Mouse (Mus musculus) c-Kit-positive CD71-negative TER-119-negative erythroid progenitor cells, embryonic 14.5 days (primary cell): ENCODE data around the gene Hsd17b3.
A peak's percentile ranks its signal among the peaks of the same experiment; 100 is the strongest.

Experiments
- DNase-seq: peaks from one replicate; pipeline ENCODE4 v3.0.0-alpha.2; 2013; ENCODE audit warnings: low read depth

The Hsd17b3 gene

DNA sequence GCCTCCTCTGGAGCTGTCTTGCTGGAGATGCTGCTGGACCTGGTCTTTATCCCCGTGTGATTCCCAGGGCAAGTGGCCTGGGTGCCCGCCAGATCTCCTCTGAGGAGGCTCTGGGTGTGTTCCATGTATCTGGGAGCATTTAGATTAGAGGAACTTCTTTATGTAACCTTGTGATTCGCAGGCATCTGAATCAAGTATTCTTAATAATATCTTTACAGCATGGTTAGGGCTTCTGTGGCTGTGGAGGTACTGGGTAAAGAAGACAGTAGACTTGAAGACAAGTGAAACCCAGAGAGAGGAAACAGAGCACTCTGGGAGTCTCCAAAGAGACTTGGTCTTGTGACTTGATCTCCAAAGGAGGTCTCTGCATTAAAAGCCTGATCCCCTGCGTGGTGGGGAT is at the start of gene Hsd17b3:
TSS of gene Hsd17b3 (minus strand) at position 101 of the 400 bp plus-strand sequence.
- DNase-seq: no peak

DNA sequence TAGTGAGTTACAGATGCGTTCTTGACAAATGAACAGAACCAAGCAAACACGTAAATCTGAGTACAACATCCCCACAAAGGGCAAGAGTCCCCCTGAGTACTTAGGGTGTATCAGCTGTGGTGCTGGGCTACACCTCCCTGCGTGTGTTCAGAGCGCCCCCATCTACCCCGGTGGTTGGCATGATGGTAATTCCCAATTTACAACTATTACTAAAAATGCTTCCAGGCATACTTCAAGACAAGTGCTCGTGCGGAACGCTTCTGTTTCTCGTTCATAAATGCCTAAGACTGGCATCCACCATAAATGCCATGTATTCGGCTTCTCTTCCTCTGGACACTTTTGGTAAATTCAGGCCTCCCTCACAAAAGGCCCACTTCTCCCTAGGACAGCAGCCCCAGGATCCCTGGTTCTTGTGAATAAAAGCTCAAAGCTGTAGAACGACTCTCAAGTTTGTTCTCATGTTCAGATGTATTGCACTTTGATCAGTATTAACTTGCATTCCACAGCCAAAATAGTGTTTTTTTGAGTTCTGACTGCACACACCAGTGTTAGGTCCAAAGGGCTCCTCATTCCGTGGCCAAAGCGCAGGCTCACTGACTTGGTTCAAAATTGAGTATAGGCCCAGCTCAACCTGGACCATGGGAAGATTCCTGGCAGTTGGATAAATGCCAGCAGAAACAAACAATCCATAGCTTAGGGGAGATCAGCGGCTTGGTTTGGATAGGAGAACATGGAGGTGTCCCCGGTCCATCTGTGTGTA is 40.8 kb upstream of the Hsd17b3 start:
- DNase-seq: no peak

DNA sequence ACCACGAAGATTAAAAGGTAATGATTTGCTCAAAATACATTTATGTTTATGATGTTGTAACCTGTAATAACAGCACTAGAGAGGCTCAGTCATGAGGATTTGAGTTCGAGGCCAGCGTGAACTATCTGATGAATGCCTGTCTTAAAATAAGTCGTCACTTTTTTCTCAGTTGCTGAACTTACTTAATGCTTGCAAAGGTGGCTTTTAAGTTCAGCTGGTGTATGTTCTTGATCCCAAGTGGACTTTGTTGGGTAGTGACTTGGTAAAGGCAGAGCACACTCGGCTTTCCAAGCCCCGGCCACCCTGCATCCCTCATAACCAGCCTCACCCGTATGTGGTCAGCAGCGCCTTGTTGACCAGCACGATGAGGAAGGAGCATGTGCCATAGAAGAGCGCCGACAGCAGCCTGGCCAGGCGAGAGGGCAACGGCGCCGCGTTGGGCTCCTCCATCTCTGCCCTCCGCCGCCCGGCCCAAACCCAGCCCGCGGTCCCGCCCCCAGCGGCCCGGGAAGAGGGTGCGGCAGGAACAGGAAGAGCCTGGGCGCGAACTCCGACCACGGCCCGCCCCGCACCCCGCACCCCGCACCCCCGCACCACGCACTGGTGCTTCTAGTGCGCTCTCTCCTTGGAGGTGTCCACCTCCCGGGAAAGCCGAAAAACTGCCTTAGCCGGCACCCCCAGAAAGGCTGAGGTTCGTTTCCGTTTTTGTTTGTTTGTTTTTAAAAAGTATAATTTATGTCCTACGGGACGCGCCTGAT is 40.0 kb upstream of the Hsd17b3 start, which contains the start of gene Slc35d2:
TSS of gene Slc35d2 (minus strand) at position 511 of the 758 bp plus-strand sequence.
- DNase-seq: no peak

DNA sequence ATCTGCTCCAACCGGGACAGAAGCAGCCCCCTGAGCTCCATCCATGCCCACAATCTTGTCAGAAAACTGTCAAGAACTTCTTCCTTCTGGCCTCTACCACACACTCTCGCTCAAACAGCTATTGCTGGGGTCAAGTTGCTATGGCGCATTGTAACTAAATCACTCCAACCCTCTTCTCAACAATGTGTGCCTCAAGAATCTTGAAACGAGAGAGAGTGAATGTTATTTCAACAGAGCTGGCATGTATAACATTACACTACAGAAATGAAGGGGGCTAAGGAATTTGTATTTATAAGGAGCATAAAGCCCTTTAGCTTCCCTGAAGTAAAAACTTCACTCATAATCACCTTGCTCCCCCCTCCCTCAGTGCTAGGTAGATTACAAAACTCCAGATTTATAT is 37.3 kb upstream of the Hsd17b3 start:
- DNase-seq: no peak

DNA sequence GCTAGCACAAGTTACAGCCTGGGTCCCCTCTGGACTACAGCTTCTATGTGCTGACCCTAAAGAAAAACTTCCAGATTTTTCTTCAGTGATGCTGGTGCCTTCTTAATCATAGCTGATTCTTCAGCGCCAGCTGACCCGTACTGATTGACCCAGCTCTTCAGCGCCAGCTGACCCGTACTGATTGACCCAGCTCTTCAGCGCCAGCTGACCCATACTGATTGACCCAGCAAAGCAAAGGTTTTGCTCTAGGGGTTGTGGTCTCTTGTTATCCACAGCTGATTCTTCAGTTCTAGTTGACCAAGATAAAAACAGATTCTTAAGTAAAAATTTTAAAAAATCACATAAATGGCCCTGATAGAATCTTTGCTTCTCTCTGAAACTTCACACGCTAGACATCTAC is 35.9 kb upstream of the Hsd17b3 start:
- DNase-seq: no peak

DNA sequence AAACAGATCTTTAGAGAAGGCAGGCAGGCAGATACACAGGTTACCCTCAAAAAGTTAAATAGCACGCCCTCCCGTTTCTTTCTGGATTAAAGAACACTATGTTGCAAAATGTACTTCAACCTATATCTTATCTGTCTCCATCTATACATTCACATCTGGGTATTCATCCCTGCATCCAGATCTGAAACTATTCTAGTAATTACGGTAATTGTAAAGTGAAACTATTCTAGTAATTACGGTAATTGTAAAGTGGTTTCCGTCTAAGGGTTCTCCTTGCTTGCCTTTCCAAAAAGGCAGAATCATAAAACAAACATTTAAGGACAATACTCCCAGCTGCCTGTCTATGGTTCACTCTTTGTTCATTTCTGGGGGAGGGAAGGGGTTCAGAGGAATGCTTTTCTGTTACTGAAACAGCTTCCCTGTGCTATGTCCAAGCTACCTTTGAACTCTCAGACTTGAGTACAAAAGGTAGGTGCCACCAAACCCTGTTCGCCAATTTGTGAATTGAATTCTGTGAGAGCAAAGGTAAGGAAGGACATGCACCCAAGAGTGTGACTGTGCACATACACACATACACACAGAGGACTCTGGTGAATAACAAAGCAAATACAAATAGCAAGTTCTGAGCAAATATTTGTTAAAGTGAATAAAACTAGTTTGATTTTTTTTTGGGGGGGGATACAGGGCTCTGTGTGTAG is 34.6 kb upstream of the Hsd17b3 start:
- no peak for DNase-seq

DNA sequence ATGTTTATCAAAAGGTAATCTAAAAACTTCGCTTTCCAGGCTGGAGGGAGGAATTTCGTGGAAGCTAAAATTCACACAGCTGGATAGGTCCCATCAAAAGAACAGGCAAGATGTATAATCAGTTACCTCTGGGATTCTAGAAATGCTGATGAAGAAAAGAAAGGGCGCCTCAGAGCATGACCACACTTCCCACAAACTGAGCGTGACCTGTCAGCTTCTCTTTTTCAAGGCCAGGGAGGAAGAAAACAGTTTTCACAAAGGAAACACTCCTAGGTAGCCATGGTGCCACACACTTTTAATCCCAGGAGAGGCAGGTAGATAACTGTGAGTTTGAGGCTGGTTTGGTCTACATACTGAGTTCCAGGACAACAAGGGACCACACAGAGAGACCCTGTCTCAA is 31.7 kb upstream of the Hsd17b3 start:
- DNase-seq: no peak

DNA sequence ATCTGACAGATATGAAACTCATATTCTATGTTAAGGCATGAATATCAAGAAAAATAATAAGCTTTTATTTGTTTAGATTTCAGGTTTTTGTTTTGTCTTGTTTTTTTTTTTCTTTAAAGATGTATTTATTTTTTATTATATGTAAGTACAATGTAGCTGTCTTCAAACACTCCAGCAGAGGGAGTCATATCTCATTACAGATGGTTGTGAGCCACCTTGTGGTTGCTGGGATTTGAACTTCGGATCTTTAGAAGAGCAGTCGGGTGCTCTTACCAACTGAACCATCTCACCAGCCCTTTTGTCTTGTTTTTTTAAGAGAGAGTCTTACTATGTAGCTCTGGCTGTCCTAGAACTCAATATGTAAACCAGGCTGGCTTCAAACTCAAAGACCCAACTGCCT is 28.4 kb upstream of the Hsd17b3 start:
- DNase-seq: no peak

DNA sequence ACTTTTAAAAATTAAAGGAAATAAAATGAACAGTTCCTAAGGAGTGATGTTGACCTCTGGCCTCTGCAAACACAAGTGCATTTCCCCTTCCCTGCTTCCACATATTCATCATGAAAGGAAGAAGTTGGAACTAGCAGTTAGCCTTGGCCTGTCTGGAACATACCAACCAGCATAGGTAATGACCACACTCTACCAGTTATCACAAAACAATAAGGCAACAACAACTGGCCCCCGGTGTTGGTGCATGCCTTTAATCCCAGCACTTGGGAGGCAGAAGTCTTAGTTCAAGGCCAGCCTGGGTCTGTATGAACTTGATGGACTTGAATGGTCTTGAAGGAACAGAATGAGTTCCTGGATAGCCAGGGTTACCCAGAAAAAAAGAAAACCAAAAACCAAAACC is 21.4 kb upstream of the Hsd17b3 start:
- no peak for DNase-seq

DNA sequence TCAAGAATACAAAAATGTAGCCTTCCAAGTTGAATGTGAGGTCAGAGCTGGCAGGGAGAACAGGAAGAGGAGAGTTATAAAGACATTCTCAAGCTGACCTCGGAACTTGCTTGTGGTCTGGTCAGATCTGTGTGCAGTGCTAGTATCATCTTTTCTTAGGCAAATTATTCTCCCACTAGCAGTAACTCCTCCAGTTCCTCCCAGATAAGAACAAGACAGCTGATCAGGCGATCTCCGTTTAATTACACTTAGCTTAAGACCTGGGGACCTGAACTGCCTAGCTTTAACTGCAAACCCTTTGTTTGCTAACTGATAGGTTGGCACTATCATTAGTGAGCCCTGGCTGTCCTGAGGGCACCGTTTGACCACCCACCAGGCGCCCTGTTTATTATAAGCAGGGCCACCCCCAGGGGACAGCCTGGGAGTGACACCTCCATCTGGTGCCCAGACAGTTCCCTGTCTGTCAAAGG is 19.4 kb upstream of the Hsd17b3 start:
- no peak for DNase-seq

DNA sequence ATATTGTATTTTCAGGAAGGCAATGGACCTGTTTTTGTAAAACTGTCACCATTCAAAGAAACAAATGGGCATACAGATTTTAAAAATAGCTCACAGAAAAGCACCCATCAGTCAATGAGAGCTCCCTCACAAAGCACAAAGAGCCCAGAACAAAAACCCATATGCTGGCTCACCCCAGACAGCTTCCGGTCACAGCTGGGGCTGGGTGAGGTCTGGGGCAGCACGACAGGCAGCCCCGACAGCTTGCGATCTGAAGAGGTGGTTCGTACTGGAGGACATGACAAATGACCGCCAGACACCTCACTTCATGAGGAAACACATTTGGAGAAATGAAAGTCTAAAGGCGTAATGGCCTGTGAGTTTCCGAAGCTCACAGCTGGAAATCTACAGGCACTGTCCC is 18.5 kb upstream of the Hsd17b3 start:
- DNase-seq: no peak

DNA sequence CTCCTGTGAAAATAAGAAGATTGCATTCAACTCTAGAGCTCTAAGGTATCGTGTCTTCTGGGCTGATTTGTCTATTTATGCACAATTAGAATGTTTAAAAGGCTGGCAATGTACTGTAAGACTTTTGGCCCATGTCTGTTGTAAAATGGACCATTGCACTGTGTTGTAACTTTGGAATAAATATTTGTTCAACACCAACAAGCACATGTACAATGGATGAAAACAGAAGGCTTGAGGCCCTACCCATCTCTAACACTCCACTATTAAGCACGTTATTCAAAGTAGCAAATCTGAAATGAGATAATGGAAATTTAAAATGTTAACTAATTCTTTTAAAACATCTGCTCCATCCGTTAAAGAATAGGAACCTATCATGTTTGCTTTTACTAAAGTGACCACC is 18.1 kb upstream of the Hsd17b3 start:
- no peak for DNase-seq

DNA sequence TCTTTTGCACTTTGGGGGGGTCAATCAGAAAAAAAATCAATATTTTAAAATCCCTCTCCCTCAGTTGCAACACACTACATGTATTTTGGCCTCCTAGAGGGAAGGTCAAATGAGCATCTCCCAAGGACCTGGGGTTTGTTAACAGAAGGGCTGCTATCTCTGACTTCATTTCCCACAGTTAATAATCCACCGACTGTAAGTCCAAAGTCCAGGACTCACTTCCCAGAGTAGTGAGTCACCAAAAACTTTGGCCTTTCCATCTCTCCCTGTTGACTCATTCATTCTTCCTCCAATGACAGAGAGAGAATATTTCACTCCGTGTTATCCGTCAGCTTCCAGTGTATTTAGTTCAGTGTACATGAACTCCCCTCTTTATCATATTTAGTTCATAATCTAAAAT is 16.7 kb upstream of the Hsd17b3 start:
- no peak for DNase-seq

DNA sequence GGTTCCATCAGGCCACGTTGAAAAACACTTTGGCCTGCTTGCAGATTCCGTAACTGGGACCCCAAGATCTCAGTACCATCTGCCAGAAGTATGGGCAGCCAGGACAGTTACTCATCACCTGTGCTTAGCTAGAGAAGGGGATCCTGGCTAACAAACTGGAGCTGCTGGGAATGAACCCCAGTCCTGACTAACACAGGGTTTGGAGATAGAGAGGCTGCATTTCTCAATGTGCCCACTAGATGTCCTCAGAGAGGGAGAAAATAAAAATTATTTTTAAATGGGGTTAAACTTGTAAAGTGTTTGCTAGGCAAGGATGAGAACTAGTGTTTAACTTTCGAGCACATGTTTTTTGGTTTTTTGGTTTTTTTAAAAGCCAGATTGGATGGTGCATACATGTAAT is 11.2 kb upstream of the Hsd17b3 start:
- DNase-seq: peak; percentile 30

DNA sequence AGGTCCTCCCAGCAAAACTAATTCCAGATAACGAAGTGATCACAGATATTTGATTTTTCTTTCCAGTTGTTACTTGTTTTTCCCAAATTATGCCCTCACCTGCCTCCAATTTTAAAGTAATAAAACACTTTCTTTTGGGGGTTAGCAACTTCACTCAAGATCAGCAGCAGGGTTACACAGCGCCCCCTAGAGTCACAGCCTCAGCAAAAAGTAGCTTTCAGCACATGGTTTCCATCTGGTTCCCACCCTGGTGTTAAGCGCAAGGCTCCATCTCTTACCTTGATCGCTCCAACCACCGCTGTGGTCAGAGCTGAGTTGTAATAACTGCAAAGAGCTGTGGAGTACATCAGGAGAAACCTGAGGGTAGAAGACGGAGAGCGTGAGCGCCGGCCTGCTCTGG is 10.0 kb upstream of the Hsd17b3 start:
- DNase-seq: peak; percentile 41

DNA sequence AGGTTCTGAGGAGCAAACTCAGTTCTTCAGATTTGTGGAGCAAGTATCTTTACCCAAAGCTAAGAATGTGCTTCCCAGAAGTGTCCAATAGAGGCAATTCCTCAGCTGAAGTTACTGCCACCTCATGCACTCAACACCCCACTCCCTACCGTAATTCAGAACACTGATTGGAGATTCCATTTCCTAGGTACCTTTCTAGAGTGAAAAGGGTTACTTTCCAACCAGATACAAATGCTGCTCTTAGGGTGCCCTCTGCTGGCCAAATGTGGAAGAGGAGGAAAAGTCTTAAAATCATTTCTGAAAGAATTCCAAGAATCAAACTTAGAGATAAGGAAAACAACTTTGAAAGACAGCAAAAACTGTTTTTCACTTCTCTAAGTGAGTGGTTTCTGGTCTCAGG is 4.3 kb upstream of the Hsd17b3 start:
- DNase-seq: peak; percentile 62

DNA sequence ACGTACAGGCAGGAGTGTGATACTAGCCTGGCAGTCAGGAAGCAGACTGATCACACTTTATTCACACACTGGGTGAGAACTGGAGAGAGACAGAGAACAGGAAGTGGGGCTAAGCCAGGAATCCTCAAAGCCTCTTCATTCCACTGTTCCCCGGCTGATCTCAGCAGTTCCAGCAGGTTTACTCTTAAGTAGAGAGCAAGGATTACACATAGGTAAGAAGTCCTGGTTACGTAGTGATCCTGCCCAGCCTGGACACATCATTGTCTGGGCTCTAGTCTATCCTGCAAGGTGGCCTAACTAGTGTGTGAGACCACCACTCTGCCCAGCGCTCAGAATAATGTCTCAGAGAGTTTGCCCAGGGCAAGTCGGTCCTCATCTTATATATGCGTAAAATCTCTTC is 3.7 kb upstream of the Hsd17b3 start:
- DNase-seq: no peak

DNA sequence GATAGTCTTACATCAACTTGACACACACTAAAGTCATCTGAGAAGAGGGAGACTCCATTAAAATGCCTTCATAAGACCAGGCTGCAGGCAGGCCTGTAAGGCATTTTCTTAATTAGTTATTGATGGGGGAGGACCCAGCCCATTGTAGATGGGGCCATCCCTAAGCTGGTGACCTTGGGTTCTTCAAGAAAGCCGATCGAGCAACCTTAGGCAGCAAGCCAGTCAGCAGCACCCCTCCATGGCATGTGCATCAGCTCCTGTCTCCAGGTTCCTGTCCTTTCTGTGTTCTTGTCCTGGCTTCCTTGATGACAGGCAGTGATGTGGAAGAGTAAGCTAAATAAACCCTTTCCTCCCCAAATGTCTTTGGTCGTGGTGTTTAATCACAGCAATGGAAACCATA is 3.1 kb upstream of the Hsd17b3 start:
- no peak for DNase-seq

DNA sequence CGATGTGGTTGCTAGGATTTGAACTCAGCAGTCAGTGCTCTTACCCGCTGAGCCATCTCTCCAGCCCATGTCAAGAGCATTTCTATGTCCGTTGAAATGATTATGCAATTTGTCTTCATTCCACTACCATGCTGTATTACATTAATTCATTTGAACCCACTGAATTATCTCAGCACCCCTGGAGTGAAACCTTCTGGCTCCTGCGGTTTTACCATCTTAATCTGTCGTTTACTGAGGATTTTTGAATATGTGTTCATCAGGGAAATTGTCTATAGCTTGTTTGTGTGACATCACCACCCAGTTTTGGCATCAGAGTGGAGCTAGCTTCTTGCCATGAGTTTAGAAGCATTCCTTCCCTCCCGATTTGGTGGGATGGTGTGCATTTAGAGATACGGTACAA is 2.0 kb upstream of the Hsd17b3 start:
- DNase-seq: no peak

DNA sequence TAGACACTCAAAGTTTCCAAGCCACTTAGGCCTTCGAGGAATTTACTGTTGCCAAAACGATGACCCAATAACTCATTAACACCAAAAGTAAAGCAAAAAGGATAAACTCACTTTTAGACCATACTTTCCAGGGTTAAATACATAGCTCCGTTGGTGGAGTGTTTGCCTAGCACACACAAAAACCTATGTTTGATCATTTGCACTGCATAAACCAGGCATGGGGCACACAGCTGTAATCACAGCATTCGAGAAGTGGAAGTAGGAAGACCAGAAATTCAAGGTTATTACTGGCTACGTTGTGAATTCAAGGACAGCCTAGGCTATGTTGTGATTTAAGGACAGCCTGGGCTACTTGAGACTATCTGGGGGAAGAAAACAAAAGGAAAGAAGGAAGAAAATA is 1.2 kb upstream of the Hsd17b3 start:
- no peak for DNase-seq

DNA sequence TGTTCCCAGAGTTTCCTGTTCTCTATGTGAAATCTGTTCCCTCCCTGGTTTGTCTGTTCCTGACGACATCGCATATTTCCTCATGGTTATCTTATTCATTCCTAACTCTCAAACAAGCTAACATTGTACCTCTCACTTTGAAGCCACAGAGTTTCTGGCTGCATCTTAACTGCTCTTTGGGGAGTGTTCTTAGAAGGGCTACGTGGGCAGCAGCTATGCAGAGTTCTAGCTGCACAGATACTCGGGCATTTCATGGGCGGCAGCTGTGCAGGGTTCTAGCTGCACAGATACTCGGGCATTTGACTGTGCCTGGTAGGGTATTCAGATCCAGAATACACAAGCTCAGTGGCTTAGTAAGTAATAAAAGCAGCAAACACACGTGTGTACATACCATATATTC is 973 bp downstream of the Hsd17b3 start:
- DNase-seq: no peak

DNA sequence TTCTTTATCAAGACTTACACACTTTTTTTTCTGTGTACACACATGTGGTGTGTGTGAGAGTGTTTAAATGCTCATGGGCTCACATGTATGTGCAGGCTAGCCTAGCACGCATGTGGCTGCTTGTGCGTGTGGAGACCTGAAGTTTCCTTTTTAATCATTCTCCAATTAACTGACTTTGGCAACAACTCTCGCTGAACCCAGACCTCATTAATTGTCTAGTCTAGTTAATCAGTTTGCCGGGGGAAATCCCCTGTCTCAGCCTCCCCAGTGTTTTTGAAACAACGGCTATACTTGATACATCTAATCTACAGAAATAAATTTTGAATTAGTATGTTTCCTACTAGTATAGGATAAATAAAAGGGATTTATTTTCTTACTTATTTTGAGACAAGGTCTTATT is 3.0 kb downstream of the Hsd17b3 start:
- DNase-seq: no peak

DNA sequence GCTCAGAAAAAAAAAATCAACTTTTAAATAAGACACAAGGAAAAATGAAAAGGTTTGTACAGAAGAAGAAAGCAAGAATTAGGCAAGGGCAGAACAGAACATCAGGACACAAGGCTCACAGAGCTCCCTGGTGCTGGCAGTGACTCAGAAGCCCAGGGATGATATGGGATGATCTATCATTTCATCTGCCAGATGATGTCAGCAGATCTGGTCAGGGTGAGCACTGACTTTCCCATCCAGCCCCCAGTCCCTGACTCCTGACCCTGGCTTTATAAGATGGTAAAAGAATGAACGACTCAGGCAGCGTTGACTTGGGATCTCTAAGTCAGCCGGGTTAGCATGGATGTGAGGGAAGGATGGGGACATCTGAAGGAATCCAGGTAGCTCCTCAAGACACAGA is 5.7 kb downstream of the Hsd17b3 start:
- no peak for DNase-seq
